Mouse (Mus musculus) inflammation-experienced regulatory T-cells, adult 6 months (primary cell): ENCODE results near the gene Defb36. TPM values are rescaled to one million over a fixed set of nuclear protein-coding genes. Genes with fewer than 3 reads are reported as not detected.

Experiments
- polyA plus RNA-seq, 3 experiments: library from polyadenylated mRNA; unstranded; fragments of 100-300 nt; shearing (Covaris generic); gene quantifications; one replicate each; pipeline ENCODE4 v1.2.1; 2017

Defb36 gene
- polyA plus RNA-seq, 3 experiments from 2014 or later: not detected

Other genes with a start within 250 kb of the Defb36 start
- gene Nrsn2, start 227.7 kb upstream of the Defb36 start, polyA plus RNA-seq: not detected
- under 1 TPM in 2 of 3 experiments, not detected in 1; 0.39 to 0.49 TPM for gene Sox12, start 206.3 kb upstream of the Defb36 start, polyA plus RNA-seq
- gene Zcchc3, start 189.3 kb upstream of the Defb36 start, polyA plus RNA-seq: under 1 TPM; 0.34 to 0.95 (median 0.93) TPM
- not detected for gene 6820408C15Rik, start 188.7 kb upstream of the Defb36 start, polyA plus RNA-seq
- gene Defb23, start 139.7 kb upstream of the Defb36 start, polyA plus RNA-seq: not detected
- not detected for gene Defb20, start 127.3 kb upstream of the Defb36 start, polyA plus RNA-seq
- gene Defb22, start 114.2 kb upstream of the Defb36 start, polyA plus RNA-seq: not detected
- not detected for gene Defb26, start 92.6 kb upstream of the Defb36 start, polyA plus RNA-seq
- not detected for gene Defb28, start 86.1 kb upstream of the Defb36 start, polyA plus RNA-seq
- gene Defb29, start 64.2 kb upstream of the Defb36 start, polyA plus RNA-seq: not detected
- not detected for gene Gm17416, start 35.0 kb upstream of the Defb36 start, polyA plus RNA-seq
- gene Defb21, start 31.6 kb upstream of the Defb36 start, polyA plus RNA-seq: not detected
- gene Defb19, start 24.0 kb upstream of the Defb36 start, polyA plus RNA-seq: not detected
- not detected for gene Defb45, start 4.9 kb upstream of the Defb36 start, polyA plus RNA-seq
- gene Defb25, start 18.7 kb downstream of the Defb36 start, polyA plus RNA-seq: 1 to 10 TPM in 1 of 3 experiments, not detected in 2; 1.4 TPM
- gene Rem1, start 22.6 kb downstream of the Defb36 start, polyA plus RNA-seq: not detected
- 10 to 100 TPM; 61.6 to 72.9 (median 72.1) TPM for gene H13, start 65.1 kb downstream of the Defb36 start, polyA plus RNA-seq
- gene Mcts2, start 82.7 kb downstream of the Defb36 start, polyA plus RNA-seq: 1 to 10 TPM; 2.4 to 3.7 (median 2.5) TPM
- gene Id1, start 131.9 kb downstream of the Defb36 start, polyA plus RNA-seq: under 1 TPM in 1 of 3 experiments, not detected in 2; 0.91 TPM
- not detected for gene Cox4i2, start 149.8 kb downstream of the Defb36 start, polyA plus RNA-seq
- gene Bcl2l1, start 227.4 kb downstream of the Defb36 start, polyA plus RNA-seq: 10 to 100 TPM; 36.5 to 64.5 (median 41.8) TPM
- gene Tpx2, start 243.6 kb downstream of the Defb36 start, polyA plus RNA-seq: 10 to 100 TPM in 1 of 3 experiments, 1 to 10 TPM in 2; 5.3 to 56.1 (median 5.7) TPM